Mouse (Mus musculus): ENCODE data around the gene Emsy.

DNA sequence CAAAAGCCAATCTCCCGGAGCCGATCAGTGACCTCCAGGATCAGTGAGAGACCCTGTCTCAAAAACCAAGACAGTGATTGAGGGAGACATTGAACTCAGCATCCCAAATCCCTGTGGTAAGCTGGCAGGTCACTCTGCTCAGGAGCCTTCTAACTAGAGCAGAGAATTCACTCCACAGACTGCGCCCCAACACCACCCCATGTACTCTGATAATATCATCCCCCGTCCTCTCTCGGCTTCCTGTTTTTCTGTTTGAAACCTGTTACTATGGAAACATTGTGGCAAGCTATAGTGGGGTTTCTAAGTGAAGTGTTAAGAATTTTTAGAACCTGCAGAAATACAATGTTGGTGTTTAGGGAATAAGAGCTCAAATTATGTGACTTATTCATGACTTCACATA is 37.5 kb upstream of the Emsy start:
- TF ChIP-seq CTCF (IDR thresholded peaks at IDR 0.05; ENCODE audit: low read depth, low read length) (no peak), POLR2AphosphoS5 (IDR thresholded peaks at IDR 0.05; ENCODE audit: insufficient replicate concordance, low read depth, low read length) (no peak), TAL1 (conservative IDR thresholded peaks at IDR 0.05; ENCODE audit: low read depth, low read length) (no peak)

Data from G1E (cell line).